In the genomic region with DNA sequence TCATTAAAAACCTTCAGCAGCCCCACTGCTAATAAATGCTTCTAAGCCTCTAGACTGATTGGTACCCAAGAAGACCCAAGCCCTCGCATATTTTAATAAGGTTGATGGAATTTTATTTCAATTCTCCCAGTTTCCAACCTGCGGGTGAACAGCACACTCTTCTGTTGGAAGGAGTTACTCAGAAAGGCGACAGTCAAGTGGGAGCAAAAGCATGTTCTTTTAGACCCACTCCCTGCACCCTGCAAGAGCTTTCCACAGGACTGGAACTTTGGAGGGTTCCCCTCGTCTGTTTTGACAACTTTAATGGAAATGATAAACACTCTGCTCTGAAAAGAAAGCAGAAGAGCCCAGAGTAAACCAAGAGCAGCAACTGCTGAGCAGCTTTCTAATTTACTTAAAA, we compare ENCODE assay signal across 10 mouse cellular contexts.
DNase-seq lines count a peak whose midpoint lies in the region; ATAC-seq and TF ChIP-seq lines count a peak whose summit lies in the region.
"Had no signal": no experiment of that assay in that cellular context is flagged by ENCODE, and none has a peak within 500 bp of the region (broad histone marks: within the 10 kb centered on the region; RNA-seq: fewer than 3 reads in every experiment).

No protein-coding gene starts in this region.

- H3K4me3 ChIP-seq in heart, adult 2 months, result no peak overlapping the region
- peak overlapping the region; percentile 37 for H3K4me3 ChIP-seq in lung, embryonic 16.5 days (ENCODE audit: low read length)
- H3K4me3 ChIP-seq in lung, adult 2 months (replicated peaks; ENCODE audit: extremely low read depth, low read depth, low read length), result no peak overlapping the region
- no peak overlapping the region for H3K4me3 ChIP-seq in intestine, embryonic 14.5 days (ENCODE audit: low read depth, low read length)
- no peak overlapping the region for H3K4me3 ChIP-seq in midbrain, postnatal 0 days (ENCODE audit: low read depth, low read length)
- H3K4me3 ChIP-seq in kidney, embryonic 14.5 days (ENCODE audit: low read length), result no peak overlapping the region

- H3K4me2 ChIP-seq in lung, embryonic 16.5 days (ENCODE audit: low read depth, low read length), result peak overlapping the region; percentile 50
- peak overlapping the region; percentile 37 for H3K4me2 ChIP-seq in intestine, embryonic 14.5 days (ENCODE audit: low read length)
- no peak overlapping the region for H3K4me2 ChIP-seq in midbrain, postnatal 0 days (ENCODE audit: low read depth, low read length, poor library complexity, severe bottlenecking)
- H3K4me2 ChIP-seq in kidney, embryonic 14.5 days (replicated peaks; ENCODE audit: low read depth, low read length), result no peak overlapping the region

- H3K9ac ChIP-seq in heart, adult 2 months (ENCODE audit: low read depth, low read length), result no peak overlapping the region
- peak overlapping the region; percentile 51 for H3K9ac ChIP-seq in lung, embryonic 16.5 days (ENCODE audit: low read length)
- no peak overlapping the region for H3K9ac ChIP-seq in intestine, embryonic 14.5 days (ENCODE audit: low read length)
- no peak overlapping the region for H3K9ac ChIP-seq in midbrain, postnatal 0 days (replicated peaks; ENCODE audit: low read length, poor library complexity, severe bottlenecking)
- H3K9ac ChIP-seq in kidney, embryonic 14.5 days (ENCODE audit: low read depth, low read length), result no peak overlapping the region

- H3K79me2 ChIP-seq in heart, adult 2 months (replicated peaks; ENCODE audit: control insufficient read depth, insufficient read depth, low read length), result no peaks in the 10 kb centered on the region; the same call in 1 of the 2 replicates

- TF ChIP-seq EP300 in heart, adult 2 months (IDR thresholded peaks at IDR 0.05; ENCODE audit: insufficient read depth, low read depth, low read length), result no peak

- H3K27ac ChIP-seq in heart, adult 2 months, result no peak overlapping the region
- H3K27ac ChIP-seq in lung, embryonic 16.5 days (ENCODE audit: low read length), result peak overlapping the region; percentile 90
- H3K27ac ChIP-seq in intestine, embryonic 14.5 days (ENCODE audit: low read depth), result peak overlapping the region; percentile 76; the same call in 1 of the 2 replicates
- H3K27ac ChIP-seq in midbrain, postnatal 0 days (ENCODE audit: low read depth, low read length), result no peak overlapping the region
- H3K27ac ChIP-seq in kidney, embryonic 14.5 days (ENCODE audit: low read depth, low read length), result no peak overlapping the region

- H3K9me3 ChIP-seq in lung, embryonic 16.5 days (ENCODE audit: control insufficient read depth, low read length), result no peaks in the 10 kb centered on the region
- no peaks in the 10 kb centered on the region for H3K9me3 ChIP-seq in intestine, embryonic 14.5 days (ENCODE audit: control insufficient read depth, low read length)
- H3K9me3 ChIP-seq in midbrain, postnatal 0 days (ENCODE audit: low read length), result no peaks in the 10 kb centered on the region
- H3K9me3 ChIP-seq in kidney, embryonic 14.5 days (ENCODE audit: control insufficient read depth, low read length), result no peaks in the 10 kb centered on the region

- H3K27me3 ChIP-seq in heart, adult 2 months (ENCODE audit: control insufficient read depth, insufficient read depth, low read length), result no peaks in the 10 kb centered on the region
- no peaks in the 10 kb centered on the region for H3K27me3 ChIP-seq in lung, embryonic 16.5 days (ENCODE audit: control insufficient read depth, insufficient read depth, low read depth, low read length)
- H3K27me3 ChIP-seq in intestine, embryonic 14.5 days (replicated peaks; ENCODE audit: control insufficient read depth, insufficient read depth, low read length), result no peaks in the 10 kb centered on the region
- no peaks in the 10 kb centered on the region for H3K27me3 ChIP-seq in midbrain, postnatal 0 days (ENCODE audit: insufficient read depth, low read length)
- no peaks in the 10 kb centered on the region for H3K27me3 ChIP-seq in kidney, embryonic 14.5 days (ENCODE audit: control insufficient read depth, insufficient read depth, low read length)

- peaks cover 12% of the 10 kb centered on the region for H3K4me1 ChIP-seq in heart, adult 2 months (ENCODE audit: control insufficient read depth, insufficient read depth, low read length)
- H3K4me1 ChIP-seq in lung, embryonic 16.5 days (replicated peaks; ENCODE audit: control insufficient read depth, insufficient read depth, low read length), result peaks cover 29% of the 10 kb centered on the region
- H3K4me1 ChIP-seq in lung, adult 2 months (ENCODE audit: control insufficient read depth, insufficient read depth, low read length), result peaks cover 17% of the 10 kb centered on the region
- peaks cover 74% of the 10 kb centered on the region for H3K4me1 ChIP-seq in intestine, embryonic 14.5 days (replicated peaks; ENCODE audit: control insufficient read depth, insufficient read depth, low read length)
- H3K4me1 ChIP-seq in midbrain, postnatal 0 days (ENCODE audit: insufficient read depth, low read length), result peaks cover 5% of the 10 kb centered on the region; the same call in 1 of the 2 replicates
- peaks cover 42% of the 10 kb centered on the region for H3K4me1 ChIP-seq in kidney, embryonic 14.5 days (ENCODE audit: control insufficient read depth, insufficient read depth, low read length)

- intact Hi-C loops in heart, adult 2 months (cut with DNase I), result no loop called here
- intact Hi-C loops in heart, postnatal 10 days (cut with DNase I), result loop anchor here (5.0 to 10.0 kb wide), 2 partner anchors 293 to 740 kb away; no protein-coding TSS in a partner anchor

- no peak for TF ChIP-seq POLR2A in heart, adult 2 months (IDR thresholded peaks at IDR 0.05; ENCODE audit: insufficient read depth, low read depth, low read length)
- TF ChIP-seq POLR2A in lung, adult 2 months (IDR thresholded peaks at IDR 0.05; ENCODE audit: borderline replicate concordance, extremely low read depth, low read depth, low read length), result no peak

- peaks cover 5% of the 10 kb centered on the region; the same call in 1 of the 2 replicates for H3K36me3 ChIP-seq in heart, adult 2 months (ENCODE audit: control insufficient read depth, insufficient read depth, low read length)
- no peaks in the 10 kb centered on the region for H3K36me3 ChIP-seq in lung, embryonic 16.5 days (ENCODE audit: control insufficient read depth, insufficient read depth, low read length)
- H3K36me3 ChIP-seq in intestine, embryonic 14.5 days (ENCODE audit: control insufficient read depth, insufficient read depth, low read length), result no peaks in the 10 kb centered on the region
- H3K36me3 ChIP-seq in midbrain, postnatal 0 days (ENCODE audit: insufficient read depth, low read length), result no peaks in the 10 kb centered on the region
- no peaks in the 10 kb centered on the region for H3K36me3 ChIP-seq in kidney, embryonic 14.5 days (ENCODE audit: control insufficient read depth, insufficient read depth, low read length)

- TF ChIP-seq CTCF in heart, adult 2 months (IDR thresholded peaks at IDR 0.05), result 0 out of 2 replicates have a peak, but pooled peaks have one; percentile 18
- no peak for TF ChIP-seq CTCF in lung, adult 2 months (IDR thresholded peaks at IDR 0.05; ENCODE audit: insufficient read depth, low read length)
- peak; percentile 71 for TF ChIP-seq CTCF in midbrain, postnatal 0 days (IDR thresholded peaks at IDR 0.05)

- 81% methylated on average over 4 of the region's 4 CpGs for WGBS in heart, adult 2 months
- WGBS in lung, embryonic 16.5 days, result 27% methylated on average over 4 of the region's 4 CpGs
- WGBS in lung, adult 2 months, result 44% methylated on average over 4 of the region's 4 CpGs
- 25% methylated on average over 4 of the region's 4 CpGs for WGBS in intestine, embryonic 14.5 days
- WGBS in midbrain, postnatal 0 days, result 37% methylated on average over 4 of the region's 4 CpGs
- 47% methylated on average over 4 of the region's 4 CpGs for WGBS in kidney, embryonic 14.5 days

- ATAC-seq in lung, embryonic 16.5 days (ENCODE audit: low read depth), result no peak
- ATAC-seq in intestine, embryonic 14.5 days (replicated peaks; ENCODE audit: low FRiP score, low TSS enrichment, low read depth), result no peak
- no peak for ATAC-seq in midbrain, postnatal 0 days (ENCODE audit: low FRiP score)
- ATAC-seq in kidney, embryonic 14.5 days (ENCODE audit: low FRiP score, low TSS enrichment), result no peak
- ATAC-seq: activated CD4-positive, CD25-positive, alpha-beta regulatory T cell, adult 4 months had no signal

- DNase-seq in heart, adult 2 months, result no peak
- DNase-seq in heart, postnatal 10 days, result no peak
- no peak for DNase-seq in lung, adult 2 months
- DNase-seq in intestine, embryonic 14.5 days (ENCODE audit: low spot score), result no peak
- peak; percentile 27 for DNase-seq in midbrain, postnatal 0 days (ENCODE audit: low spot score)
- DNase-seq in thymus, postnatal 25 days, result no peak
- DNase-seq: cerebellum, adult 8-10 months had no signal

Comparison
In these comparisons a context has a peak if more than half of its experiments do, and no peak if none do; other contexts are left out.
1. H3K27ac ChIP-seq: peak in lung, embryonic 16.5 days (single experiment) and intestine, embryonic 14.5 days (single experiment); none in heart, adult 2 months (single experiment), midbrain, postnatal 0 days (single experiment) and kidney, embryonic 14.5 days (single experiment).
2. H3K4me2 ChIP-seq: peak in lung, embryonic 16.5 days (single experiment) and intestine, embryonic 14.5 days (single experiment); none in midbrain, postnatal 0 days (single experiment) and kidney, embryonic 14.5 days (single experiment).